Mouse (Mus musculus) lung, embryonic 14.5 days (tissue): ENCODE measurements around the gene Hoxb5. TPM values are rescaled to one million over a fixed set of nuclear protein-coding genes. Genes with fewer than 3 reads are reported as not detected.

Experiments
- ATAC-seq: fragments of 200-750 bp; cut with Nextera tagmentation; 2 replicates; pipeline ENCODE4 v1.8.0; 2017; ENCODE audit warnings: mild to moderate bottlenecking, moderate TSS enrichment, moderate library complexity; ENCODE audit not compliant: insufficient read depth
- DNase-seq: peaks from one replicate; pipeline ENCODE4 v3.0.0-alpha.2; 2015
- H3K27ac ChIP-seq: fragments of 300-500 bp; sonication (generic); 2 replicates; pipeline ENCODE4 v1.5.1; 2014; ENCODE audit warnings: low read depth, mild to moderate bottlenecking, moderate library complexity
- H3K27me3 ChIP-seq: fragments of 300-500 bp; sonication (generic); 2 replicates; pipeline ENCODE4 v1.6.1; 2014; ENCODE audit warnings: low read length, control low read depth; ENCODE audit not compliant: insufficient read depth
- H3K36me3 ChIP-seq: fragments of 300-500 bp; sonication (generic); 2 replicates; pipeline ENCODE4 v1.6.1; 2014; ENCODE audit warnings: control low read depth; ENCODE audit not compliant: insufficient read depth
- H3K4me1 ChIP-seq: fragments of 300-500 bp; sonication (generic); 2 replicates; pipeline ENCODE4 v1.6.1; 2014; ENCODE audit warnings: antibody characterized with exemption, control low read depth; ENCODE audit not compliant: insufficient read depth
- H3K4me2 ChIP-seq: fragments of 300-500 bp; sonication (generic); 2 replicates; pipeline ENCODE4 v1.6.1; 2014; ENCODE audit warnings: mild to moderate bottlenecking
- H3K4me3 ChIP-seq: fragments of 300-500 bp; sonication (generic); 2 replicates; pipeline ENCODE4 v1.5.1; 2014; ENCODE audit warnings: low read depth, low read length
- H3K9ac ChIP-seq: fragments of 300-500 bp; sonication (generic); 2 replicates; pipeline ENCODE4 v1.6.1; 2014
- H3K9me3 ChIP-seq: fragments of 300-500 bp; sonication (generic); 2 replicates; pipeline ENCODE4 v1.6.1; 2016; ENCODE audit warnings: low read depth, low read length, control low read depth
- CTCF ChIP-seq: IDR thresholded peaks from 2 replicates; pipeline ENCODE4 v1.5.1; 2016; ENCODE audit warnings: antibody characterized with exemption, low read depth
- WGBS: fragments of 180-500 bp; shearing (Covaris S2); extraction: QIAGEN DNeasy Blood & Tissue Kit; methylation state at CpG from one replicate; pipeline ENCODE4 v1.1.7; 2014; 5-methylcytosine and 5-hydroxymethylcytosine counted together
- polyA plus RNA-seq: library from polyadenylated mRNA; unstranded; fragments of >200 nt; fragmentation: Nextera tagmentation; extraction: Ambion mirVana; gene quantifications from 2 replicates; pipeline ENCODE4 v1.2.1, GENCODE M21; 2014

The Hoxb5 gene
- polyA plus RNA-seq, 1 experiment from 2014 or later, result 76.1 TPM

DNA sequence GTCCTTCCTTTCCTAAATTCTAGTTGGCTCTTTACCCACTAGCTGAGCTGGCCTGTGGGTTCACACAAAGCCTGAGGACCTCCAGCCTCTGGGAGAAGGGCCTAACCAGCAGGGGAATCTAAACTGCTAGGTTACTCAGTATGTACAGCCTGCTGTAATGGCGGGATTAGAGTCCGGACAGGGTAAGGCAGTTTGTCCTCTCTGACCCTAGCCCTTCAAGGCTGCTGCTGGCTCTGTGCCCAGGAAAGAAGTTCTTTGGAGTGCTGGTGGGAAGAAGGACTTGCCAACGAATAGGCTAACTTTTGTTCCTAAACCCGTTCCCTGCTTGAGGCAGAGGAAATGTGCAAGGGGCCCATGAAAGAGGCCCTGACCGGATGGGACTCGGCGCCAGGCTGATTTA lies 37.2 kb upstream of the Hoxb5 start:
- 3% methylated on average over 7 of the region's 7 CpGs for whole genome bisulfite sequencing
- peak; percentile 63 for DNase-seq
- ATAC-seq, result 0 out of 2 replicates have a peak, but pooled peaks have one; percentile 29

DNA sequence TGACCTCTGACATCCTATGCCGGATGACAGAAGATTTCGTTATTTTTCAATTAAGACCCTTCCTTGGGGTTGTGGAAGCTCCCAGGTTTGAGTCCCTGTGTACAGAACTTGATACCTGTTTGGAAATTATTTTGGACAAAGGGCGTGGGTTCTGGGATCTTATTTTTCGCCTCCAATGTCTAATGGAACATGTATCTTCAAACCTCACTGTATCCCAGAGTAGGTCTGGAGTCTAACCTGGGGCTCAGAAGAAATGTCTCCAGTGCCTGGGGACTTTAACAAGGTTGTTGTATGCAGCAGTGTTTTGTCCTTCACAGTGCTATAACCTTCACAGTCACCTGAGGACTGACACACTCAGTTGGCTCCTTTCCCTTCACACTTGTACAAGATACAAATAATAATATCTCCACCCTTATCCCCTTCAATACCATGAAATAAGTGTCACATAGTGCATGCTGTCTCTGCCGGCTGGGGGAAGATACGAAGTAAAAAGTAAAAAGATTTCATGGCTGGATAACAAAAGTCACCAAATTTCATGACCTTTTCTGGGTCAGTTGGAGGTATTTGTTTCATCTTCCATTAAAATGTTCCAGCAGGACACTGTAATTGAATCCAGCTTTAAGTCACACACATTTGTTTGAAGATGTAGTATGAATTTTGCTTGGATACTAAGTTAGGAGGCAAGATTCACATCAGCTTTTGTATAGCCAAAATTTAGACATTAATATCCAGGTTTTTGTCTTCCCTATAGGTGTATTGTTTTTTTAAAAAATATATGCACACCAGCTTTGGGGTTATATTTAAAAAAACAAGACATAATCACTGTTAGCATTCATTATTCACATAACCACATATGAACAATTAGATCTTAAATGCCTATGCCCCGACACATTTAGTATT lies 35.9 kb upstream of the Hoxb5 start:
- WGBS, result 16% methylated on average over 7 of the region's 7 CpGs
- peaks cover 99% of the 10 kb centered on the region for H3K27me3 ChIP-seq

More for the DNA sequence above, 37.2 kb upstream of the Hoxb5 start:
- H3K4me3 ChIP-seq, result no peak overlapping the region
- no peak overlapping the region for H3K9ac ChIP-seq
- H3K4me2 ChIP-seq, result no peak overlapping the region
- H3K27me3 ChIP-seq, result peaks cover 99% of the 10 kb centered on the region
- H3K27ac ChIP-seq, result no peak overlapping the region
- no peaks in the 10 kb centered on the region for H3K36me3 ChIP-seq
- H3K4me1 ChIP-seq, result no peaks in the 10 kb centered on the region
- TF ChIP-seq CTCF, result no peak
- H3K9me3 ChIP-seq, result no peaks in the 10 kb centered on the region

DNA sequence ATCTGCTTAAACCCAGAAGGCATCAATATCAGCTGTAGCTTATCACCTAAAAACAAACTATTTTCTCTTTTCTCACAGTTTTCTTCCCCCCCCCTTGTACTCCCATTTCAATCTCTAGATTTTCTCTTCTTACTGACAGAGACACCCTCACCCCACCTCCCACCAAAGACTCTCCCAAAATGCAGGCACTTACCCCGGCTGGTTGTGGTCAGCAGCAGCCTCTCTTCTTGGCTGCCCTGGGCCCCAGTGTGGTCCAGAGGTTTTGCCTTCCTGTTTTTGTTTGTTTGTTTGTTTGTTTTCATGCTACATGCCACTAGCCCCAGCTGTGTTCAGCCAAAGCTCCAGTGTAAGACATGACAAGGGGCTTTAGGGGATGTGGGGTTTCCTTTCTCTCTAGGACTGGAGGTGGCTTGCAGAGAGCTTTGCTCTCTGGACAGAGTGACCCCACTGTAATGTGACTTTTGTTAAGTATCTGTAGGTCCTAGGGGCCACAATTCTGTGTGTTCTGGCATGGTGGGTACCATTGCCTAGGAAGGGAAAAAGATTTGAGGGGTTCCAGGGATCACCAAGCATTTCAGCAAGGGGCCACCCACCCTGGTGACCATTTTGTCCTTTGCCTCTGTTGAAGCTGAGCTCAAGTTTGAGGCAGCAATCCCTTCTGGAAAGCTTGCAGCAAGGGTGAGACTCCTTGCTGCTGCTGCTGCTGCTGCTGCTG lies 34.9 kb upstream of the Hoxb5 start:
- no peak overlapping the region for H3K4me3 ChIP-seq
- no peak for DNase-seq
- H3K27ac ChIP-seq, result no peak overlapping the region
- no peak for TF ChIP-seq CTCF
- no peak overlapping the region for H3K9ac ChIP-seq
- no peak for ATAC-seq
- no peaks in the 10 kb centered on the region for H3K4me1 ChIP-seq
- 10% methylated on average over 1 of the region's 1 CpGs for WGBS
- H3K9me3 ChIP-seq, result no peaks in the 10 kb centered on the region
- H3K4me2 ChIP-seq, result no peak overlapping the region
- H3K36me3 ChIP-seq, result no peaks in the 10 kb centered on the region
- peaks cover 99% of the 10 kb centered on the region for H3K27me3 ChIP-seq

More for the DNA sequence above, 35.9 kb upstream of the Hoxb5 start:
- Histone ChIP-seq H3K4me2 (no peak overlapping the region), H3K27ac (no peak overlapping the region), H3K4me3 (no peak overlapping the region), H3K4me1 (no peaks in the 10 kb centered on the region), H3K36me3 (no peaks in the 10 kb centered on the region), H3K9ac (no peak overlapping the region), H3K9me3 (no peaks in the 10 kb centered on the region)
- no peak for ATAC-seq
- no peak for TF ChIP-seq CTCF
- DNase-seq, result no peak

DNA sequence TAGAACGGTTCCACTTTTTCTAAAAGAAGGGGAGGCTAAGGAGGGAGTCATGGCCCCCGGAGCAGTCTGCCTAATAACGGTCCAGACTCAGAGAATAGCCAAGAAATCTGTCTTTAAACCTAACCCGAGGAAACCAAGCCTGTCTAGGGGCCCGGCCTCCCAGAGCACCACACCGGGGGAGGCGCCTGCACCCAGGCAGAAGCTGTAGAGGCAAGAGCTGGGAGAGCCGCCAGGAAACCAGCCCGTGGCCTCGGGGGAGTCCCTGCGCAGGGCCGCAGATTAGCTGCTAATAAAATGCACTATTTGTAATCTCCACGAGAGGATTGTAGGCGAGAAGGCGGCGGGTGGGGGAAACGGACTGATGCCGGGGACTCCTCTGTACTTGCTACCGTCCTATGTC lies 33.3 kb upstream of the Hoxb5 start:
- H3K4me3 ChIP-seq, result no peak overlapping the region
- no peaks in the 10 kb centered on the region for H3K4me1 ChIP-seq
- under 1% methylated on average over 19 of the region's 19 CpGs for WGBS
- H3K4me2 ChIP-seq, result no peak overlapping the region
- H3K9ac ChIP-seq, result no peak overlapping the region
- TF ChIP-seq CTCF, result no peak
- H3K27ac ChIP-seq, result no peak overlapping the region
- no peaks in the 10 kb centered on the region for H3K36me3 ChIP-seq
- DNase-seq (peak; percentile 63), ATAC-seq (no peak)
- no peaks in the 10 kb centered on the region for H3K9me3 ChIP-seq
- peaks cover 99% of the 10 kb centered on the region for H3K27me3 ChIP-seq

DNA sequence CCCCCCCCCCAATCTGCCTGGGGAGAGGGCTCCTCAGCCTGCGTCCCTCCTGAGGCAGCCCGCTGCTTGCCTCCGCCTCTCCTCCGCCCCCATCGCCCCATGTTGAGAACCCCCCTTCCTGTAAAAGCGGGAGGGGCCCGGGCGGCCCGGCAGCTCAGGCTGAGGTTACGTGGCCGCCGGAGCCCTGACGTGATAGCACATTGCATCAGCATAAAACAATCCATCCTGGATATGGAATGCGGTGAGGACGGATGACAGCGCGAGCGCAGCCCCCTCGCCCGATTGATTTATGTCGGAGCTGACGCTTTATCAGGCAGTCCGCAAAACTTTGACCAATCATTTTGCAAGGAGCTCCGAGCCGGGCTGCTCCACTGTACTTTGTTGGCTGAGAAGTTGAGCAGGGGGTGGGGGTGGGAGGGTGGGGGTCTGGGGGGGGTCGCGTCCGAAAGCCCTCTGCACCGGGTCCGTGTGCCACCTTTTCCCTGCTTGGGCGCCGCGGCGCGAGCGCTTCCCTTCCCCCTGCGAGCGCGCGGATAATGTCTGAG lies 32.1 kb upstream of the Hoxb5 start, which contains the start of gene Hoxb9:
Hoxb9 (plus strand) TSS at position 462 of the 545 bp plus-strand sequence.
- DNase-seq (no peak), ATAC-seq (peak; percentile 22; the same call in 1 of the 2 replicates)
- Histone ChIP-seq H3K27me3 (peaks cover 99% of the 10 kb centered on the region), H3K36me3 (no peaks in the 10 kb centered on the region), H3K9ac (peak within 1 kb of the TSS; percentile 20; the same call in 1 of the 2 replicates), H3K9me3 (no peaks in the 10 kb centered on the region), H3K4me3 (peak within 1 kb of the TSS; percentile 35), H3K27ac (no peak within 1 kb of the TSS), H3K4me2 (peak within 1 kb of the TSS; percentile 57), H3K4me1 (no peaks in the 10 kb centered on the region)
- TF ChIP-seq CTCF, result no peak
- under 1% methylated on average over 40 of the region's 40 CpGs for WGBS

- Histone ChIP-seq H3K4me2 (peak overlapping the region; percentile 57), H3K4me3 (peak overlapping the region; percentile 35), H3K9ac (no peak overlapping the region), H3K9me3 (no peaks in the 10 kb centered on the region), H3K27ac (no peak overlapping the region), H3K36me3 (no peaks in the 10 kb centered on the region), H3K4me1 (no peaks in the 10 kb centered on the region), H3K27me3 (peaks cover 99% of the 10 kb centered on the region)
- ATAC-seq (peak; percentile 32; the same call in 1 of the 2 replicates), DNase-seq (no peak)
- no peak for TF ChIP-seq CTCF
- WGBS, result under 1% methylated on average over 52 of the region's 52 CpGs
Measured at GRCm38 (mm10) chr11:96271541-96272011, 31.6 kb upstream of the Hoxb5 start.
